Mouse (Mus musculus) left cerebral cortex, postnatal 10 days (tissue): ENCODE measurements around the gene Wdr95. TPM values are rescaled to one million over a fixed set of nuclear protein-coding genes. Genes with fewer than 3 reads are reported as not detected.
"Not testable (repeated sequence)": the region's sequence is repeated elsewhere in the genome, so short reads cannot be mapped to it uniquely, and the experiment has no call there.

Source experiments
- DNase-seq, 2 experiments: peaks; one replicate each; pipeline ENCODE4 v3.0.0; 2021 to 2022; ENCODE audit warnings: low spot score in 2 of 2, mixed read lengths in 1 of 2; ENCODE audit errors: extremely low spot score in 1 of 2
- intact Hi-C: fragments of 180-260 bp; cut with DNase I; formaldehyde crosslinking; loops from one replicate; pipeline ENCODE4 v1.15.1; 2025
- total RNA-seq, 2 experiments: library from RNA; stranded (reverse); gene quantifications; 2 replicates each; pipeline ENCODE4 v1.2.3; 2021

The Wdr95 gene
- total RNA-seq, 2 experiments from 2014 or later: 1.1 to 1.4 TPM

DNA sequence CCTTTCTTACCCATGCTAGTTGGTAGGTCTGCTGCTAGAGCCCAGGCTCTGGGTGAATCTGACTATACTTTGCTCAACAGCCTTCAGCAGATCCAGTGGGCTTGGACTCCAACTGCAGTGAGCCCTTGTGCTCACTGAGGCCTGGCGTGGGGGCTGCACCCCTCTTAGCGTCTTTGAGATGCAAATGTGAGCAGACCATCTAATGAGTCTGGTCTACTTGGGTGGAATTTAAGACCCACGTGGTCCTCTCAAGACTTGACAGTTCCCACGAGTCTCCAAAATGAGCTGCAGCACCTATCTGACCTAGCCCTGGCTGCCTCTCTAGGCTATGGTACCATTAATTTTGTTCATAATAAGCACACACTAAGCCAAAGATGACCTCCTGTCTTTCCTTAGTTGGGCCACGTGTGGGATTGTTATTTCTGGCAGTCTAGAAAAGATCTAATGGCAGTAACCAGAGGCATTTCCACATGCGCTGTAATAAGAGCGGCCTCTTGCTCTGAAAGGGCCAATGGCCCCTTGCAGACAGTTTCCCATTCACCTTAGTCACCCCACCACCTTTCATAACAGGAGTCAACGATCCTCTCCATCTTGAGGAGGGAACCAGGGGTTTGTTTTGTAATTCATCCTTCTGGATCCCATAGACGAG, 14.9 kb upstream of the Wdr95 start:
- intact Hi-C loops: no loop called here
- no peak for DNase-seq

DNA sequence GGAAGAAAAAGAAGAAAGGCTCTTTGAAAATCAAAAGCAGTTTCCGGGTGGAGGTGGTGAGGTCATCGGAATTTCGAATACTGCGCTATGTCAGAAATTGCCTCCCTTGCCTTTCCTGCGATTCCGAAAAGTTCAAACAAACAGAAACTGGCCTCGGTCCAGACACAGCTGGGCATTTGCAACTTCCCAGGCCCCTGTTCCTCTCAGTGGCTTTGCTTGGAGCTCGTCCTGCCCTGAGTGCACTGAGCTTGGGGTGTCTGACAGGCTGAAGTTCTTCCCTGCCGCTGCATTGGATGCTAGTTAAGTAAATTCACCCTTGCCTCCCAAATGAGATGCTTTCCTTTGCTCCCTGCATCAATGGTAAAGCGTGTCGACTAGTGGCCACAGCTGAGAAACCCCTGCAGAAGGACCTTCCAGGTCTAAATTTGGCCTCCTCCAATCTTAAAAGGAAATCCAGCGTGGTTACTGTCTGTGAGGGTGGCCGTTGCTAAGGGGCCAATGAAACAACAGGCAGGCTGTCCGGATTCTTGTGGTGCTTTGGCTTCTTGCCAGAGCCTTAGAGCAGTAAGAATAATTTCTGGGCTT, 14.3 kb upstream of the Wdr95 start:
- DNase-seq: peak; percentile 72 to 91
- intact Hi-C loops: no loop called here

- intact Hi-C loops: loop anchor here (5.0 kb wide), 1 partner anchor 63 kb away; no protein-coding TSS in a partner anchor
- no peak for DNase-seq
These were observed 13.6 kb upstream of the Wdr95 start for GRCm38 (mm10) chr5:149514890-149515289.

- intact Hi-C loops: loop anchor here (5.0 kb wide), 1 partner anchor 65 kb away; no protein-coding TSS in a partner anchor
- DNase-seq: no peak
These were observed 11.4 kb upstream of the Wdr95 start for GRCm38 (mm10) chr5:149517116-149517515.

- no peak for DNase-seq
- intact Hi-C loops: loop anchor here (5.0 to 10.0 kb wide), 2 partner anchors 469 to 716 kb away; no protein-coding TSS in a partner anchor
These were observed 7.7 kb upstream of the Wdr95 start for GRCm38 (mm10) chr5:149520806-149521205.

DNA sequence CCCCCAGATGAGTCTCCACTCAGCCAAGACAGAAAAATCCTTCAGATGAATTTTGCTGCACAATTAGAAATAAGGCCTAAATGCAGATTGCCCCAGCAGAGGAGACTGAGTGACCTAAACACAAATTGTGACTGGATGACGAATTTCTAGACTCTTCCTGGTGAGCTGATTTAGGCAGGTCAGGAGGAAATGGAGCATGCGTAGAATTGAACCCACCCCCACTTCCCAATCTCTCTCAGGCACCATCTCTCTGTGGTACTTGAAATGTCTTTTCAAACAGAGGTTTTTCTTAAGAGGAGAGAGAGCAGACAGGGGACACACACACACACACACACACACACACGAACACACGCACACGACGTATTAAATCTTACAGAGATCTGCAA, 4.6 kb upstream of the Wdr95 start:
- DNase-seq: no peak

DNA sequence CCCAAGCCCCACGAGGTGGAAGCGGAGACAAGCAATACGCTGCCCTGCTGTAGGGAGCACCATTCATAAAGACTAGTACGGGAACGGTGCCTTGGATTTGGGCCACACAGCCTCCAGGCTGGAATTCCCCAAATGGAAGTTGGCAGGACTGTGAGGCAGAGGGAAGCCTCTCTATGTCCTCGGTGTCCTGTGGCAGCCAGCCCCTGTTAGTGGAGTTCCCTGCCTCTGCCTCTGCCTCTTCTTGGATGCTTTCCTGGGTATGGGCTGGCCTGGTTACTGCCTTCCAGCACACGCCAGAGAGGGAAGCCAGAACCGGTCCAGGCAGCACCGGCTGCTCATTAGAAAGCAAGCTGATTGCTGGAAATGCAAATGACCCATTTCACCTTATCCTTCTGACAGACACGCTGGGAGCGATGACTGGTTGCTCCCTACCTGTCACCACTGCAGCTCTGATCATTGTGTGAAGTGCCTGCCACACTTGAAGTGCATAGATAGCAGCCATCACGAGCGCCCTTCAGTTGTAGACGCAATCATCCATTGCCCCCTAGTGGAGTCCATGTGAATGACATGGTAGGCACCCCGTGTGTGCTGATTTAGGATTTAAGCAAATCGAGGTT, 4.1 kb upstream of the Wdr95 start:
- intact Hi-C loops: loop anchor here (5.0 to 10.0 kb wide), 2 partner anchors 472 to 720 kb away; no protein-coding TSS in a partner anchor
- peak; percentile 86 to 92 for DNase-seq

More for the DNA sequence above, 4.6 kb upstream of the Wdr95 start:
- intact Hi-C loops: loop anchor here (5.0 to 10.0 kb wide), 2 partner anchors 472 to 719 kb away; no protein-coding TSS in a partner anchor

GRCm38 (mm10) chr5:149525055-149525785, 3.3 kb upstream of the Wdr95 start:
- intact Hi-C loops: loop anchor here (10.0 kb wide), 1 partner anchor 720 kb away; no protein-coding TSS in a partner anchor
- peak in 1 of 2 experiments; percentile 25 for DNase-seq

DNA sequence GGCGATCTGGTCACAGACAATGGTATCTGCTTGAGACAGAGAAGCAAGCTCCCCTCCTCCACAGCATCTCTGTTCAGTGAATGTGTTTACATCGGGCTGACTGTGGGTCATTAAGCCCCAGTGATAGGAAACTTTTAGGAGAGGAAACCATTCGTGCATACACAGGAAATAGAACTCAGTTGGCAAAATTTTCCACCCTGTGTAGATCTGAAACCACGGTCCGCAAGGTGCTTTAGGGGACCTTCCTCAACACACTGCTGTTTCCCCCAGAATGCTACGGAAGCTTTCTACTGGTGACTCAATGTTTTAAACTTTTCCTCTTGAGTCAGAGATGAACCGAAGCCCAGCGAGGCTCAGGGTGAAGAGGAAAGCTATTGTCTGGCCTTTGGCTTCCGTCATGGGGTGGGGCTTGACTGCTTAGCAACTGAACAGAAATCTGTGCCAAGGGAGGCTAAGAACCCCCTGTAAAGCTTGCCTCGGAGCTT, 2.0 kb upstream of the Wdr95 start:
- DNase-seq: peak; percentile 25 to 49
- intact Hi-C loops: loop anchor here (10.0 kb wide), 1 partner anchor 722 kb away; no protein-coding TSS in a partner anchor

DNA sequence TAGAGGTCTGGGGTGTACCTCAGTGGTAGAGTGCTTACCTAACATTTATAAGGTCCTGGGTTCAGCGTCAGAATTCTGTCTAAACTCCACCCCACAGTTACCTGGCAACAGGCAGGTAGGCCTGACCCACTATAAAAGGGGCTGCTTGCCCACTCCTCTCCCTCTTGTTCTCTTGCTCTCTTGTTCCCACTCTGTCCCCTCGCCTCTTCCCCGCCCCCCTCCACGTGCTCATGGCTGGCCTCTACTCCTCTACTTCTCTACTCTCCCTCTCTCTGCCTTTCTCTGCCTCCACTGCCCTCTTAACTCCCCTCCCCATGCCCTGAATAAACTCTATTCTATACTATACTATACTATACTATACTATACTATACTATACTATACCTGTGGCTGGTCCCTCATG, 1.2 kb upstream of the Wdr95 start:
- not testable (repeated sequence) for DNase-seq
- intact Hi-C loops: loop anchor here (10.0 kb wide), 1 partner anchor 722 kb away; no protein-coding TSS in a partner anchor

DNA sequence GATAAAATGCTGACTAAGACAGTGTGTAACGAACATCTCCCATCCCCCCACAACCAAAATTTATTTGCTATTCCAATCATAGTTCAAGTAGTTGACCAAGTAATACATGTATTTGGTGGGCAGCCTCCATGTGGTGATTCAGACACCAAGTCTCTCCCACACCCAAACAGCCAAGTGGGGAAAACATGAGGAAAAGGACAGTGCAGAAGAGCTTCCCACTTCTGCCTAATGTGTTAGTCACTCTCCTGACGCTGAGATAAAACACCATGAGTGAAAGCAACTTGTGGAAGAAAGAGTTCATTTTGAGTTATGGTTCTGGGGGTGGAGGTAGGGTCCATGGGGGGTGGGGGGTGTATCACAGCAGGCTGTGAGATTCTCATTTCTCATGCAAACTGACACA, 5.4 kb downstream of the Wdr95 start:
- DNase-seq: no peak
- intact Hi-C loops: no loop called here

- intact Hi-C loops: loop anchor here (2.0 to 5.0 kb wide), 2 partner anchors 77 to 96 kb away; no protein-coding TSS in a partner anchor
- DNase-seq: no peak
These were observed 7.5 kb downstream of the Wdr95 start for GRCm38 (mm10) chr5:149536005-149536404.

GRCm38 (mm10) chr5:149537796-149538511, 9.5 kb downstream of the Wdr95 start:
- DNase-seq: peak; percentile 72 to 78
- intact Hi-C loops: loop anchor here (2.0 to 5.0 kb wide), 2 partner anchors 75 to 94 kb away; no protein-coding TSS in a partner anchor

DNA sequence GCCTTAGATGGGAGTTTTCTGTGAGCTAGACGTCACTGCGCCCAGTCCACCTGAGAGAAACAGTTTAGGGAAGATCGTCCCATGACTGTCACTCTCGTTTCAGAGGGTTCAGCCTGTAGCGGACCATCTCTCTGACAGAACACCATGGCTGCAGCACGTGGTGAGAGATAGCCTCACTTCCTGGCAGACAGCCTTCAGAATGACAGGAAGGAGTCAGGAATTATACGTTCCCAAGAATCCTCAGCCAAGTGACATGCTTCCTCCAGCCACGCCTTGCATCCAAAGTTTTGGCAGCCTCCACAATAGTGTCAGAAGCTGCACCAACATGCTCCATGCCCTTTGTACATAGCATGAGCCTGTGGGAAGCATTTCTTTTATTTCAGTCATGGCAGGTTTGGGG, 10.1 kb downstream of the Wdr95 start:
- peak in 1 of 2 experiments; percentile 32 for DNase-seq
- intact Hi-C loops: loop anchor here (5.0 kb wide), 1 partner anchor 94 kb away; no protein-coding TSS in a partner anchor

DNA sequence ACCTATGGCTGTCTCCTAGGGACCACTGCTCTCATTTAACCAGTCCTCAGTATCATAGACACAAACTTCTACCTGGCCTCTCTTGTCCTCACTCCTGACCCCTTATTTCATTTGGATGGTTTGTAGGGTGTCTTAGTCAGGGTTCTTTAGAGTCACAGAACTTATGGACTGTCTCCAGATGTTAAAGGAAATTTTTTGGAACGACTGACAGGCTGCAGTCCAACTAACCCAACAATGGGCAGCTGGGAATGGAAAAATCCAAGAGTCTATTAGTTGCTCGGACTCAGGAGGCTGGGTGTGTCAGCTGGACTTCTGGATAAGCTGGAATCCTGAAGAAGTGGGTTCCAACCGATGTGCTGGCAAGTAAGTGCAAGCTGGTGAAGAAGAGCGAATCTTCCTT, 10.6 kb downstream of the Wdr95 start:
- no peak for DNase-seq
- intact Hi-C loops: loop anchor here (5.0 kb wide), 1 partner anchor 93 kb away; no protein-coding TSS in a partner anchor

DNA sequence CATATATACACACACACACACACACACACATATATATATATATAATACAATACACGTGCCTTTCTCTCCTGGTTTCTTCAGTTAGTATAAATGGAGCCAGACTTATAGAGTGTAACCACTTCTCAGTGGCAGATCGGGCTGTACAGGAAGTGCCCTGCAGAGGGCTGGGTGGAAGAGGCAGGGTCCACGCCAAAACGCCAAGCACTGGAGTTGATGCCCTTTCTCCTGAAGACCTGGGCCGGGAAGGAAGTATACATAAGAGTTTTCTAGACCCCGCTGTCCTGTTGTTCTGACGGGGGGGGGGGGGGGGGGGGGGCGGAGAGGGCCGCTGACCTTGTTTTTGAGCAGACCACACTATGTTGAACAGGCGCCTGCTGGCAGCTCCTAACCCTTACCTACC, 22.7 kb downstream of the Wdr95 start:
- intact Hi-C loops: no loop called here
- DNase-seq: no peak

DNA sequence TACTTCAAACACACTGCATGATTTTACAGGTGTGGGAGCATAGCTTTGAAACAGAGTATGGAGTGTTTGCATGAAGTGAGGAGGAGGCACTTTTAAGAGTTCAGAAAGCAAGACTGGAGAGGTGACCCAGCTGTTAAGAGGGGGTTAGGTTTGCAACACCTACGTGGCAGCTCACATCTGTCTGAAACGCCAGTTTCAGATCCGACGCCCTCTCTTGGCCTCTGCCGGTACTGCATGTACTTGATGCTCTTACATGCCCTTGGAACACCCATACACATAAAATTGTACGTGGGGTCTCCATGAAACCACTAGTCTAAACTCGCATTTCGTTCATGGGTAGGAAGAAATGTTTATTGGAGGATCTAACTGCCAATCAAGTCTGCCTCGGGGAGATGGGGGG, 24.3 kb downstream of the Wdr95 start:
- no peak for DNase-seq
- intact Hi-C loops: no loop called here

GRCm38 (mm10) chr5:149553373-149553772, 24.9 kb downstream of the Wdr95 start:
- DNase-seq: no peak
- intact Hi-C loops: no loop called here
